Mouse (Mus musculus) stomach, postnatal 0 days (tissue): ENCODE data around the gene Tmem26.

ENCODE experiments used
- CTCF ChIP-seq: IDR thresholded peaks from 2 replicates; pipeline ENCODE4 v1.5.1; 2016; ENCODE audit warnings: antibody characterized with exemption, low read depth, mild to moderate bottlenecking, moderate library complexity
- EP300 ChIP-seq: optimal IDR thresholded peaks from 2 replicates; pipeline ENCODE3; 2016; ENCODE audit warnings: antibody characterized with exemption

DNA sequence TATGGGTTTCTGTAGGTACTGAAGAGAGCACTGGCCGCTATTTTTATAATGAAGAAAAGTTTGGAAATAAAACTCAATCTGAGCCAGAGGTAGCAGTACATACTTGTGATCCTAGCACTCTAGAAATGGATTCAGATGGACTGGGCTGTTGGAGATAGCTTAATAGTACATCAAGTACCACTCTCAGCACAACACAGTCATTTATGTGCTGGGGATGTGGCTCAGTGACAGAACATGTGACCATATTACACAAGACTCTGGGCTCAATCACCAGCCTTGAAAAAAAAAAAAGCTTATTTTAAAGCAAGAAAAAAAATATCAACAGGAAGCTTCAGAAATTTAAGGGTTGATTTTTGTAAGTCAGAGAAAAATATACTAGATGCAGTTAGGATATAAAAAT, 31.0 kb upstream of the Tmem26 start:
- TF ChIP-seq CTCF: no peak
- no peak for TF ChIP-seq EP300
